Mouse (Mus musculus): ENCODE results near the gene Trem3.

DNA sequence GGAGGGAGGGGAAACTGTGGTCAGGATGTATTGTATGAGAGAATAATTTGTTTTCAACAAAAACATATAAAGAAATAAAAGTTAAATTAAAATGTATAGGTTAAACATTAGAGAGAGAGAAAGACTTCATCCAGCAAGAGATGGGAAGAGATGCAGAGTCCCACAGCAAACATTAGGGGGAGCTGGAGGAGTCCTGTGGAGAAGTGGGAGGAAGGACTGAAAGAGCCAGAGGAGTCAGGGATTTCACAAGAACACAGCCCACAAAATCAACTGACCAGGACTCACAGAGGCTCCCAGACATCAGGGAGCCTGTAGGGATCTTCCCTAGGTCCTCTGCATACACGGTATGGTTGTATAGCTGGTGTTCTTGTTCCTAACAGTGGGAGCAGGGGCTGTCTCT, 39.2 kb downstream of the Trem3 start:
- no peak for TF ChIP-seq POLR2A (IDR thresholded peaks at IDR 0.05; ENCODE audit: borderline replicate concordance, low read depth, low read length)
- no peak for TF ChIP-seq CTCF (IDR thresholded peaks at IDR 0.05; ENCODE audit: low read depth, low read length)

Data from bone marrow macrophage, adult 2 months (primary cell).